Mouse (Mus musculus) limb, embryonic 11.5 days (tissue): ENCODE measurements around the gene Nol9. TPM values are rescaled to one million over a fixed set of nuclear protein-coding genes. Genes with fewer than 3 reads are reported as not detected.

Experiments
- ATAC-seq: fragments of 200-750 bp; cut with Nextera tagmentation; 2 replicates; pipeline ENCODE4 v1.8.0; 2017; ENCODE audit warnings: low read depth; ENCODE audit not compliant: insufficient number of reproducible peaks, low FRiP score, low TSS enrichment
- DNase-seq: peaks from one replicate; pipeline ENCODE4 v3.0.0-alpha.2; 2015; ENCODE audit warnings: low spot score
- H3K27ac ChIP-seq: fragments of 300-500 bp; sonication (generic); replicated peaks from 2 replicates; pipeline ENCODE4 v1.5.1; 2014; ENCODE audit warnings: low read depth, mild to moderate bottlenecking, low read length
- H3K27me3 ChIP-seq: fragments of 300-500 bp; sonication (generic); 2 replicates; pipeline ENCODE4 v1.6.1; 2014; ENCODE audit warnings: mild to moderate bottlenecking, low read length, mixed read lengths; ENCODE audit not compliant: control insufficient read depth, insufficient read depth
- H3K36me3 ChIP-seq: fragments of 300-500 bp; sonication (generic); 2 replicates; pipeline ENCODE4 v1.6.1; 2014; ENCODE audit warnings: mild to moderate bottlenecking, low read length, moderate library complexity, mixed read lengths; ENCODE audit not compliant: control insufficient read depth, insufficient read depth
- H3K4me1 ChIP-seq: fragments of 300-500 bp; sonication (generic); 2 replicates; pipeline ENCODE4 v1.6.1; 2014; ENCODE audit warnings: low read length, mixed read lengths; ENCODE audit not compliant: control insufficient read depth, insufficient read depth
- H3K4me2 ChIP-seq: fragments of 300-500 bp; sonication (generic); 2 replicates; pipeline ENCODE4 v1.6.1; 2014; ENCODE audit warnings: low read depth, mild to moderate bottlenecking, moderate library complexity; ENCODE audit not compliant: severe bottlenecking
- H3K4me3 ChIP-seq: fragments of 300-500 bp; sonication (generic); 2 replicates; pipeline ENCODE4 v1.5.1; 2014; ENCODE audit warnings: low read depth, low read length
- H3K9ac ChIP-seq: fragments of 300-500 bp; sonication (generic); 2 replicates; pipeline ENCODE4 v1.6.1; 2014; ENCODE audit warnings: mild to moderate bottlenecking, low read length
- H3K9me3 ChIP-seq: fragments of 300-500 bp; sonication (generic); 2 replicates; pipeline ENCODE4 v1.6.1; 2016; ENCODE audit warnings: low read length; ENCODE audit not compliant: control insufficient read depth
- WGBS: fragments of 180-500 bp; shearing (Covaris S2); extraction: QIAGEN DNeasy Blood & Tissue Kit; methylation state at CpG from one replicate; pipeline ENCODE4 v1.1.7; 2014; 5-methylcytosine and 5-hydroxymethylcytosine counted together
- polyA plus RNA-seq: library from polyadenylated mRNA; unstranded; fragments of >200 nt; fragmentation: Nextera tagmentation; extraction: Ambion mirVana; gene quantifications from 2 replicates; pipeline ENCODE4 v1.2.1, GENCODE M21; 2014

Nol9 gene
- polyA plus RNA-seq = 38.1 and 40.3 TPM in 2 replicates

DNA sequence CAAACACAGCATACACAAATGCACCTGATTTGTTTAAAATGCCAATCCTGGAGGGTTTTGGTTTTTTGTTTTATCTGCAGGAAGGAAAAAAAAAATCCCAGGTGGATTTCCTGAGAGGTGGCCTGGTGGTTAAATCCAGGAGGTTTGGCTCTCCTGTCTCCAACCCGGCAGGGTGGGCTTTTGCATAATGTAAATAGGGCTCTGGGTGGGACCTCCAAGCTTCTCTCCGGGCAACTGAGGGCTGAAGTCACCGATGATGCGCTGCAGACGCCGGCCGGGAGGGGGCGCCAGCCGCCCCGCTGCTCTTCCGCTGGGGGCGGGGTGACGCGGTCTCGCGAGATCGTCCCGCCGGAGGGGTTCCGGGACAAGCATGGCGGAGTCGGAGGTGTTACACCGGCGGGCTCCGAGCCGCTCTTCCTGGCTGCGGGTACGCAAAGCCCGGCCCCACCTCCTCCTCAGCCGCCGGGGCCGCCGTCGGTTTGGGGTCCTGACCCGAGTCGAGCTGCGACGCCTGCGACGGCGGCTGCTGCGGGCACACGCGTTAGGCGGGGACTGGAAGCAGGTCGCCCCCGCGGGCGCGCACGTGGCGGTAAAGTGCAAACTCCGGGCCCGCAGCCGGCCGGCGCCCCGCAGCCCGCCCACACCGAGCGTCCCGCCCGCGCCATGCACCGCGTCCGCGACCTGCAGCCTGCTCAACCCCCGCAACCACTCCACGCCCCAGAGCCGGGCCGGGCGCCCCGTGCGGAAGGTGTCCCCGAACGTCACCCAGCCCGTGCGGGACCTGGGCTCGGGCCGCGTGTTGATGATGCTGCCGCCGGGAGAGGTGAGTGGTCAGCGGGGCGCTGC is at the start of gene Nol9:
Nol9 (plus strand) TSS at position 337 of the 846 bp plus-strand sequence.
- DNase-seq = peak; percentile 97
- Histone ChIP-seq H3K27me3 (no peaks in the 10 kb centered on the region), H3K9ac (peak within 1 kb of the TSS; percentile 76), H3K27ac (no peak within 1 kb of the TSS), H3K4me3 (peak within 1 kb of the TSS; percentile 66), H3K4me1 (peaks cover 7% of the 10 kb centered on the region), H3K4me2 (peak within 1 kb of the TSS; percentile 61), H3K36me3 (peaks cover 17% of the 10 kb centered on the region), H3K9me3 (no peaks in the 10 kb centered on the region)
- WGBS = under 1% methylated on average over 76 of the region's 86 CpGs
- peak; percentile 83 for ATAC-seq

DNA sequence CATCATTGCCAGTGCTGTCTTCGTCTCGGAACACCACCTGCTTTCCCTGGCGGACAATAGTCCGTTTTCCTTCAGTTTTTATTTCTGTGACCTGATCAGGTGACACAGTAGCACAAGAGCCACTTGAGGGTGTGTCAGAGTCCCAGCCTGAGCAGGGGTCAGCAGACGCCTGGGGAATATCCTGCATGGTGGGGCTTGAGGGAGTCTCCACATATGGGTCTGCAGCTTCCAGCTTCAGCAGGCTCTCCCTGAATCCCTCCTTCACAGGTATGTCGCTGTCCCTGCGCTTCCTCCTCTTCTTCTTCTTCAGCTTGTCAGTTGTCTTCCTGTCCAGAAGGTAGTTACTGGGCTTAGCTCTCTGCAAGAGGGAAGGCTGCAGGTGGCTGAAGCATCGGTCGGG is 47.0 kb upstream of the Nol9 start:
- no peak overlapping the region for H3K4me2 ChIP-seq
- H3K4me3 ChIP-seq = no peak overlapping the region
- peaks cover 15% of the 10 kb centered on the region for H3K36me3 ChIP-seq
- H3K27me3 ChIP-seq = no peaks in the 10 kb centered on the region
- H3K27ac ChIP-seq = no peak overlapping the region
- no peak overlapping the region for H3K9ac ChIP-seq
- no peak for DNase-seq
- no peaks in the 10 kb centered on the region for H3K9me3 ChIP-seq
- ATAC-seq = no peak
- 92% methylated on average over 9 of the region's 9 CpGs for WGBS
- H3K4me1 ChIP-seq = peaks cover 13% of the 10 kb centered on the region

DNA sequence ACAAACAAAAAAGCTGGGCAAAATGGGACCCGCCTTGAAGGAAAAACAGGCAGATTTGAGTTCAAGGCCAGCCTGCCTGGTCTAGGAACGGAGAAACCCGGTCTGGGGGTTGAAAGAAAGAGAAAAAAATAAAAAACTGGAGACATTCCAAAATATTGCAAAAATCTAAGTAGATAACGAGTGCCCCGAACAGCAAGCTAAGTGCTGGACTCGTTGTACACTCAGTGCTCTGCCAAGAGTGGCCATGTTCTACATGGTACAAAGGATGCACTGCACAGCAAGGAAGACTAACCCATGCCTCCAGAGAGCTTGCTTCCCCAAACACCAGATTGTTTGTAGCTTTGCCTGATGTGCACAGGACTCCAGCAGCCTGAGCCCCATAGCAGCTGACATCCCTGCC is 46.1 kb upstream of the Nol9 start:
- Histone ChIP-seq H3K9ac (0 out of 2 replicates have a peak overlapping the region, but pooled peaks have one; percentile 5), H3K27me3 (no peaks in the 10 kb centered on the region), H3K4me3 (no peak overlapping the region), H3K4me1 (peaks cover 9% of the 10 kb centered on the region), H3K27ac (no peak overlapping the region), H3K9me3 (no peaks in the 10 kb centered on the region), H3K4me2 (no peak overlapping the region), H3K36me3 (peaks cover 15% of the 10 kb centered on the region)
- ATAC-seq = no peak
- DNase-seq = no peak
- 92% methylated on average over 6 of the region's 6 CpGs for WGBS

DNA sequence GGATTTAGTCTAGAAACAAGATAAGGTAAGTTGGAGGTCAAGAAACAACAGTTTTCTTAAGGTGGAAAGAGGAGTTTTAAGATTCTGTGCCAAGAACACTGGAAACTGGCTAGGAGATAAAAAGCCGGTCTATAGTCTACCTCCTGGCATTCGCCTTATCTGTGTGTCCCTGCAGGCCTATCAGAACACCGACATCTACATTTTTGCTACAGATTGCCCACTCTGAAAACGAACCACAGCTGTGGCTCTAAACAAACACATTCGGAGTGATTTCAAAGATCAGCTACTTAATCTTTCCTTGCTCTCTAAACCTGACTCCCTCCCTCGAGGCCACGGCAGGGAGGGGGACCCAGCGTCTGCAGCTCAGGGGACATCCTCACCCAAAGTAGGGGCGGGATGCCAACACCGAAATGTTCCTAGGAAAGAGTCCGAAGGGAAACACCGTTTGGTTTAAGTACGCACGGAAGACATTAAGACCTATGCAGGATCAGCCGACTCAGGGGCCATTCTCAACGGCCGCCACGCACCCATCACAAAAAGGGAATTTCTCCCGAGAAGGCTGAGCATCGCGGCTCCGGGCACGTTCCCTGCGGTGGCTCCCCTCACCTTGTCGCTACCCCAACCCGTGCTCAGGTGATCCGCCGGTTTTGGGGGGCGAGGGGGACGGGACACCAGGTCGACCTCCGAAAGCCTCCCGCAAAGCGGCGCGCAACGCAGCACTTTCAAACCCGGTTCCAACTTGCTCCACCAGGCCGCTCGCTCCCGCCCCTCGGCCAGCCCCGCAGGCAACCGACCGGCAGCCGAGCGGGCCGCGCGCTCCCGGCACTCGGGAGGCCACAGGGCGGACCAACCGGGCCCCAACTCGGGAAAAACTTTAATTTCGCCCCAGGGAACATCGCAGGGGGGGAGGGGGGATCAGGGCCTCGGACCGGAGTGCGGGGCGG is 44.6 kb upstream of the Nol9 start:
- WGBS = 2% methylated on average over 59 of the region's 61 CpGs
- no peaks in the 10 kb centered on the region for H3K9me3 ChIP-seq

DNA sequence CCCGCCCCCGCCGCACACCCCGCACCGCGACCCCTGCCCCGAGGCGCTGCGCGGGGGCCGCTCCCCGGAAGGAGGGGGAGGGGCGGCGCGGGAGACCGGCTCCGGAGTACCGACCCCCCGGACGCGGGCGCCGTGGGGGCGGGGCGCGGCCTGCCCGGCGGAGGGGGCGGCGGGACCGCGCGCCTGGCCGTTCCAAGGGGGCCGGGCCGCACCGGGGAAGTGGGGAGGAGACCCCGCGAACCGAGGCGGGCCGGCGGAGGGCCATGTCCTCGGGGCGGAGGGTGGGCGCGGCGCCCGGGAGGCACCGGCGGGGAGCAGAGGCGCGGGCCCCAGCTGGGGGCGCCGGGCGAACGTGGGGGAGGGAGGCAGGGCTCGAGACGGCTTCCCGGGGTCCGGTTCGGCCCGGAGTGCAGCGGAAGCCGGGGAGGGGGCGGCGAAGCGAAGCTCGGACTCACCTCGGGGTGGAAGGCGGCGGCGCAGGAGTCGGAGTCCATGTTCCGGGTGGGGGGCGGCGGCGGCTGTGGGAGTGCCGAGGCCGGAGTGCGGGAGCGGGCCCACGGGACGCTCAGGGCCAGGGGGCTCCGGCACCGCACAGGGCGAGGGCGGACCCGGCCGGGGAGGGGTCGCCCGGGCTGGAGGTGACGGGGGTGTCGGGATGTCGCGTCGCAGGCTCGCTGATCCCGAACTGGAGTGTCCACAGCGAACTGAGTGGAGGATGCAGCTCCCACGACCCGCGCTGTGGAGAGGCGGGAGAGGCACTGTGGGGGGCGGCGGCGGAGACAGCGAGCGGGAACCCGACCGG is 43.5 kb upstream of the Nol9 start:
- Histone ChIP-seq H3K4me3 (peak overlapping the region; percentile 98), H3K4me2 (peak overlapping the region; percentile 78), H3K9ac (peak overlapping the region; percentile 89), H3K9me3 (no peaks in the 10 kb centered on the region), H3K27ac (peak overlapping the region; percentile 68), H3K36me3 (peaks cover 14% of the 10 kb centered on the region), H3K4me1 (peaks cover 8% of the 10 kb centered on the region), H3K27me3 (no peaks in the 10 kb centered on the region)
- WGBS = under 1% methylated on average over 77 of the region's 111 CpGs
- ATAC-seq = peak; percentile 53
- no peak for DNase-seq

More for the DNA sequence above, 44.6 kb upstream of the Nol9 start:
- Histone ChIP-seq H3K27me3 (no peaks in the 10 kb centered on the region), H3K4me3 (peak overlapping the region; percentile 98), H3K27ac (peak overlapping the region; percentile 68), H3K4me1 (peaks cover 8% of the 10 kb centered on the region), H3K4me2 (peak overlapping the region; percentile 78), H3K36me3 (peaks cover 15% of the 10 kb centered on the region), H3K9ac (peak overlapping the region; percentile 89)
- ATAC-seq (no peak), DNase-seq (peak; percentile 64)

DNA sequence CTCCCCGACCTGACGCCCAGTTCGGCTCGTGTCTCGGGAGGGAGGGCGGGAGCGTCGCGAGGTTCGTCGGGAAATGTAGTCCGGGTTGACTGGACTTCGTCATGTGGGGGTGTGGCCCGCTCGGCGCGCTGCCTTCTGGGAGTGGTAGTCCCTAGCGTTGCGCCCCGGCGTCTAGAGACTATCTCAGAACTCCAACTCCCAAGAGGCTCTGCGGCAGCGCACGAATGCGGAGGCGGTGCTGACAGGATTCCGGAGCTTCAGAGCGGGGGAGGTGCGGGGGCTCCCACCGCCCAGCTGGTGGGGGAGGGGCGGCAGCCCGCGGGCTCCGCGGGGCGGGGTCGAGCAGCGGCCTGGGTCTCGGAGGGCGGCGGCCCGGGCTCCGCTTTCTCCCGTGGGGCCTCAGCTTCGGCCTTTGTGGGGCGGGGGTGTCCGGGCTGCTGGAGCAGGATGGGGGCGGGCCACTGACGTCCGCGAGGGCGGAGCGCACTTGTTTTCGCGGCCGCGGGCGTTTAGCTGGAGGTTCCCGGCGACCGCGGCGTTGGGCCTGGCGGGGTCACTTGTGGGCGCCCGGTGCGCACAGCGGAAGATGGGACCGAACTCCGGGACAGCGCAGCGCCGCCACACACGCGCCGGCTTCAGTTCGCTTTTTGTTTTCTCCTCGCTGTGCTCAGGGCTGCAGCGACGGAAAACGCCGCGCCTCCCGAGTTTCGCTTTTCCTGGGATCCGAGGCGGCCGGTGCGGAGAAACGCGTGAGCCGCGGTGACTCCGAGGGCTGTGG is 42.8 kb upstream of the Nol9 start, which contains the start of gene Phf13:
Phf13 (minus strand) TSS at position 86 of the 778 bp plus-strand sequence.
- DNase-seq (peak; percentile 100), ATAC-seq (peak; percentile 97)
- Histone ChIP-seq H3K4me2 (peak within 1 kb of the TSS; percentile 78), H3K36me3 (peaks cover 7% of the 10 kb centered on the region), H3K9me3 (no peaks in the 10 kb centered on the region), H3K4me3 (peak within 1 kb of the TSS; percentile 98), H3K27ac (peak within 1 kb of the TSS; percentile 70), H3K9ac (peak within 1 kb of the TSS; percentile 89), H3K4me1 (peaks cover 8% of the 10 kb centered on the region), H3K27me3 (no peaks in the 10 kb centered on the region)
- WGBS = under 1% methylated on average over 75 of the region's 94 CpGs

DNA sequence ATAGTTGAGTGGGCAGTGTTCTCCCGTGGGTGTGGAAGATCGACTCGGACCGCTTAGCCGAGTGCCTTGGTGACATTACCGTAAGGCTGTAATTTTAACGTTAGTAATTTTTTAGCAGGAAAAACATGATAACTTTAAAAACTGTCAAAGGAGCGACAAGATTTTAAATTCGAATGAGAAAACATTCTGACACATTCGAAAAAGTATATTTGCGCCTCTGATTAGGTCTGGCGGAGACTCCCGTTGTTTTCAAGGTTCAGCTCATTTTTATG is 42.2 kb upstream of the Nol9 start:
- Histone ChIP-seq H3K9ac (peak overlapping the region; percentile 49), H3K4me3 (peak overlapping the region; percentile 98), H3K4me1 (peaks cover 8% of the 10 kb centered on the region), H3K9me3 (no peaks in the 10 kb centered on the region), H3K27me3 (no peaks in the 10 kb centered on the region), H3K27ac (peak overlapping the region; percentile 70; the same call in 1 of the 2 replicates), H3K36me3 (peaks cover 4% of the 10 kb centered on the region), H3K4me2 (peak overlapping the region; percentile 78)
- DNase-seq = no peak
- WGBS = 4% methylated on average over 13 of the region's 13 CpGs
- no peak for ATAC-seq
